Mouse (Mus musculus) liver, embryonic 13.5 days (tissue): ENCODE measurements at regions not wholly inside any gene's neighbourhood (a gene's known extent, or its start where the extent isn't known, plus 50 kb on each side); places are given as distances from the start of the nearest gene placed in this dataset.

Source experiments
- ATAC-seq: fragments of 200-750 bp; cut with Nextera tagmentation; 2 replicates; pipeline ENCODE4 v1.8.0; 2017; ENCODE audit warnings: low read depth, mild to moderate bottlenecking, moderate number of reproducible peaks, moderate library complexity
- DNase-seq: peaks from one replicate; pipeline ENCODE4 v3.0.0; 2022
- H3K27ac ChIP-seq: fragments of 300-500 bp; sonication (generic); 2 replicates; pipeline ENCODE4 v1.5.1; 2015; ENCODE audit warnings: moderate library complexity, mild to moderate bottlenecking, inconsistent platforms
- H3K27me3 ChIP-seq: fragments of 300-500 bp; sonication (generic); 2 replicates; pipeline ENCODE4 v1.6.1; 2015; ENCODE audit warnings: mild to moderate bottlenecking, inconsistent platforms
- H3K36me3 ChIP-seq: fragments of 300-500 bp; sonication (generic); 2 replicates; pipeline ENCODE4 v1.6.1; 2015; ENCODE audit warnings: mild to moderate bottlenecking, inconsistent platforms
- H3K4me1 ChIP-seq: fragments of 300-500 bp; sonication (generic); replicated peaks from 2 replicates; pipeline ENCODE4 v1.6.1; 2015; ENCODE audit warnings: inconsistent platforms
- H3K4me2 ChIP-seq: fragments of 300-500 bp; sonication (generic); 2 replicates; pipeline ENCODE4 v1.6.1; 2015; ENCODE audit warnings: inconsistent platforms, mild to moderate bottlenecking, moderate library complexity
- H3K4me3 ChIP-seq: fragments of 300-500 bp; sonication (generic); replicated peaks from 2 replicates; pipeline ENCODE4 v1.5.1; 2015; ENCODE audit warnings: mild to moderate bottlenecking, inconsistent platforms
- H3K9ac ChIP-seq: fragments of 300-500 bp; sonication (generic); 2 replicates; pipeline ENCODE4 v1.6.1; 2015; ENCODE audit warnings: mild to moderate bottlenecking, inconsistent platforms
- H3K9me3 ChIP-seq: fragments of 300-500 bp; sonication (generic); replicated peaks from 2 replicates; pipeline ENCODE4 v1.6.1; 2016; ENCODE audit warnings: inconsistent platforms
- WGBS: fragments of 180-500 bp; shearing (Covaris S2); methylation state at CpG from one replicate; pipeline ENCODE4 v1.1.7; 2015; ENCODE audit not compliant: insufficient replicate concordance; 5-methylcytosine and 5-hydroxymethylcytosine counted together

- 6% methylated on average over 13 of the region's 13 CpGs for WGBS
- Histone ChIP-seq H3K9me3 (no peaks in the 10 kb centered on the region), H3K4me2 (peak overlapping the region; percentile 54), H3K9ac (no peak overlapping the region), H3K27ac (no peak overlapping the region), H3K4me1 (no peaks in the 10 kb centered on the region), H3K36me3 (no peaks in the 10 kb centered on the region), H3K27me3 (peaks cover 11% of the 10 kb centered on the region; the same call in 1 of the 2 replicates), H3K4me3 (peak overlapping the region; percentile 25)
- ATAC-seq (no peak), DNase-seq (no peak)
Observed at GRCm38 (mm10) chr9:99800076-99800475, 75.9 kb downstream of the Sox14 start.

- Histone ChIP-seq H3K36me3 (no peaks in the 10 kb centered on the region), H3K9me3 (no peaks in the 10 kb centered on the region), H3K4me1 (no peaks in the 10 kb centered on the region), H3K4me3 (peak overlapping the region; percentile 25; the same call in 1 of the 2 replicates), H3K4me2 (peak overlapping the region; percentile 54), H3K27me3 (peaks cover 11% of the 10 kb centered on the region; the same call in 1 of the 2 replicates), H3K27ac (no peak overlapping the region), H3K9ac (no peak overlapping the region)
- ATAC-seq (no peak), DNase-seq (no peak)
- 10% methylated on average over 16 of the region's 16 CpGs for WGBS
Observed at GRCm38 (mm10) chr9:99799387-99800021, 76.5 kb downstream of the Sox14 start.

GRCm38 (mm10) chr9:99797066-99797770 lies 78.8 kb downstream of the Sox14 start:
- Histone ChIP-seq H3K4me2 (no peak overlapping the region), H3K9me3 (no peaks in the 10 kb centered on the region), H3K27me3 (peaks cover 11% of the 10 kb centered on the region; the same call in 1 of the 2 replicates), H3K36me3 (no peaks in the 10 kb centered on the region), H3K4me1 (no peaks in the 10 kb centered on the region), H3K9ac (no peak overlapping the region), H3K27ac (no peak overlapping the region), H3K4me3 (no peak overlapping the region)
- DNase-seq (no peak), ATAC-seq (no peak)
- WGBS: 56% methylated on average over 9 of the region's 9 CpGs

- no peaks in the 10 kb centered on the region for H3K36me3 ChIP-seq
- no peaks in the 10 kb centered on the region for H3K27me3 ChIP-seq
- no peak overlapping the region for H3K4me3 ChIP-seq
- no peak overlapping the region for H3K4me2 ChIP-seq
- H3K9ac ChIP-seq: no peak overlapping the region
- whole genome bisulfite sequencing: 74% methylated on average over 7 of the region's 7 CpGs
- DNase-seq (no peak), ATAC-seq (no peak)
- no peaks in the 10 kb centered on the region for H3K4me1 ChIP-seq
- H3K9me3 ChIP-seq: no peaks in the 10 kb centered on the region
- H3K27ac ChIP-seq: no peak overlapping the region
Observed at GRCm38 (mm10) chr9:99792700-99793099, 75.6 kb upstream of the Cldn18 start.

GRCm38 (mm10) chr9:99786864-99787263 lies 69.8 kb upstream of the Cldn18 start:
- ATAC-seq: no peak
- Histone ChIP-seq H3K27me3 (no peaks in the 10 kb centered on the region), H3K36me3 (no peaks in the 10 kb centered on the region), H3K27ac (no peak overlapping the region), H3K4me2 (no peak overlapping the region), H3K9ac (no peak overlapping the region), H3K4me3 (no peak overlapping the region), H3K9me3 (no peaks in the 10 kb centered on the region), H3K4me1 (no peaks in the 10 kb centered on the region)
- 51% methylated on average over 7 of the region's 7 CpGs for WGBS
- DNase-seq: no peak

- no peak overlapping the region for H3K4me2 ChIP-seq
- no peak overlapping the region for H3K9ac ChIP-seq
- ATAC-seq (no peak), DNase-seq (no peak)
- no peaks in the 10 kb centered on the region for H3K36me3 ChIP-seq
- H3K4me3 ChIP-seq: no peak overlapping the region
- H3K9me3 ChIP-seq: no peaks in the 10 kb centered on the region
- H3K27ac ChIP-seq: no peak overlapping the region
- H3K4me1 ChIP-seq: no peaks in the 10 kb centered on the region
- H3K27me3 ChIP-seq: no peaks in the 10 kb centered on the region
- WGBS: 71% methylated on average over 2 of the region's 2 CpGs
Observed at GRCm38 (mm10) chr9:99783156-99783555, 66.1 kb upstream of the Cldn18 start.

GRCm38 (mm10) chr9:99782364-99783119 lies 65.5 kb upstream of the Cldn18 start:
- 63% methylated on average over 7 of the region's 7 CpGs for WGBS
- no peak for ATAC-seq
- H3K4me1 ChIP-seq: no peaks in the 10 kb centered on the region

GRCm38 (mm10) chr9:99778871-99779270 lies 61.8 kb upstream of the Cldn18 start:
- ATAC-seq: no peak
- Histone ChIP-seq H3K4me1 (no peaks in the 10 kb centered on the region), H3K27me3 (no peaks in the 10 kb centered on the region), H3K27ac (no peak overlapping the region), H3K4me2 (no peak overlapping the region), H3K9me3 (no peaks in the 10 kb centered on the region), H3K9ac (no peak overlapping the region), H3K4me3 (no peak overlapping the region), H3K36me3 (no peaks in the 10 kb centered on the region)
- DNase-seq: no peak
- 71% methylated on average over 4 of the region's 4 CpGs for WGBS

More at GRCm38 (mm10) chr9:99782364-99783119, 65.5 kb upstream of the Cldn18 start:
- H3K9ac ChIP-seq: no peak overlapping the region
- no peaks in the 10 kb centered on the region for H3K27me3 ChIP-seq
- no peaks in the 10 kb centered on the region for H3K9me3 ChIP-seq
- H3K4me3 ChIP-seq: no peak overlapping the region
- H3K36me3 ChIP-seq: no peaks in the 10 kb centered on the region
- no peak overlapping the region for H3K4me2 ChIP-seq
- no peak overlapping the region for H3K27ac ChIP-seq
- no peak for DNase-seq

GRCm38 (mm10) chr9:99770696-99771095 lies 53.6 kb upstream of the Cldn18 start:
- Histone ChIP-seq H3K27ac (no peak overlapping the region), H3K4me2 (no peak overlapping the region), H3K9me3 (no peaks in the 10 kb centered on the region), H3K36me3 (no peaks in the 10 kb centered on the region), H3K9ac (no peak overlapping the region), H3K4me1 (no peaks in the 10 kb centered on the region), H3K4me3 (no peak overlapping the region), H3K27me3 (no peaks in the 10 kb centered on the region)
- 31% methylated on average over 10 of the region's 10 CpGs for WGBS
- ATAC-seq (no peak), DNase-seq (no peak)
